Mouse (Mus musculus) v-Abl transformed pro-B cells (cell line): ENCODE measurements around the gene Gng3.

Source experiments
- in situ Hi-C, 2 experiments: fragments of 400-800 bp; cut with MboI; formaldehyde crosslinking; loops; one replicate each; pipeline ENCODE4 v1.15.1; 2025; ENCODE audit not compliant: unreplicated experiment in 2 of 2

Gene Gng3

DNA sequence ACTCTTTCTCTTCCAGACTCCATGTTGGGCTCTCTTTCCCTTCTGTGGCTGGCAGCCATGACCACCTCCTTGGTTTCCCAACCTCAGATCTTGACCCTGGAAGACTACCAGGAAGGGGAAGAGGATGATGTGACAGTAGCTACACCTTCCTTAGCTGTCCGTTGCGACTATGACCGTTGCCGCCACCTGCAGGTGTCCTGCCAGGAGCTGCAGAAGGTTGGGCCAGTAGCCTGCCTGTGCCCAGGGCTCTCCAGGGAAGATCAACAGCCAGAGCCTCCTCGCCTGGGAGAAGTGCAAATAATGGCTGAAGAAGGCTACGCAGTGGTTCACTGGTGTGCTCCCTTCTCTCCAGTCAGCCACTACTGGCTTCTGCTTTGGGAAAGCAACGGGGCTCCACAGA, 12.6 kb upstream of the Gng3 start:
- in situ Hi-C loops = loop anchor here (10.0 to 25.0 kb wide), 3 partner anchors 111 to 993 kb away; partner anchors contain the start of genes Eef1g (in 1 of the 2), Scgb2a2 (in 1 of the 2) and Tut1 (in 1 of the 2)

DNA sequence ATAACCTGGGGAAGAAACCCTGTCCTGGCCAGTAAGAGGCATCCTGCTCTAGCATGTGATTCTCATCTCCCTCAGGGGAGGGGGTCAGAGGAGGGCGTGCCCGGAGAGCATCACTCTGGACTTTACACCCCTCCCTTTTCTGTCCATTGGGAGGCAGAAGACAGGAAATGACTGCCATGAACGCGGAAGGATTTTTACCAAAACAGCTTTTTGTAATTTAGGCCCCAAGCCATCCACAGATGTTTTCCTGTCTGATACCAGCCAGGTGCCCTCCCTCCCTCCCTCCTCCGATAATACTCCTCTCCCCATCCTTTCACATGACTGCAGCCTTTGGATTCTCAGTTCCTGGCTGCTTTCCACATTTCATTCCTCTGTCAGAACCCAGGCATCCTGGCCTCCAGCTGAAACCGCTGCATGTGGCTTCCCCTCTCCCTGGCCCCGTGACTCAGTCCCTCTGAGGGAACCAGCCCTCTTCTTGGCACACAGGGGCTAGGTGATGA, 11.5 kb upstream of the Gng3 start, which contains the start of gene Lrrn4cl:
Gene Lrrn4cl (plus strand): TSS at position 367 of the 500 bp plus-strand sequence.
- in situ Hi-C loops = loop anchor here (10.0 to 25.0 kb wide), 3 partner anchors 112 to 994 kb away; partner anchors contain the start of genes Eef1g (in 1 of the 2), Scgb2a2 (in 1 of the 2) and Tut1 (in 1 of the 2)

DNA sequence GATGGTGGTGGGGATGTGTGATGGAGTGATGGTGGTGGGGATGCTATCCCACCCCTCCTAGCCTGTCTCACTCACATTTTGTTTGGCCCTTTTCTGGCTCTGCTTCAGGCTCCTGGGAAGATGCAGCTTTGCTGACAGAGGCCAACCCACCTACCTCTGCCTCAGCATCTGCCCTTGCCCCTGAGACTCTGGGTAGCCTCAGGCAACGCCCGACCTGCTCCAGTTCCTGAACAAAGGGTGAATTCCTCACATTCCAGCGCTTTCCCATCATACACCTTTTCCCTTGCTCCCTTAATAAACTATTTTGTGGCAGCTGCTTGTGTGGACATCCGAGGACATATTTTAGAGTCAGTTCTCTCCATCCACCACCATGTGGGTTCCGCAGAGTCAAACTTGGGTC, 9.4 kb upstream of the Gng3 start:
- in situ Hi-C loops = loop anchor here (10.0 to 25.0 kb wide), 5 partner anchors 261 to 1339 kb away; partner anchors contain the start of genes Fads1 (in 1 of the 2), Scgb2a2 (in 1 of the 2) and Slc22a8 (in 1 of the 2)

DNA sequence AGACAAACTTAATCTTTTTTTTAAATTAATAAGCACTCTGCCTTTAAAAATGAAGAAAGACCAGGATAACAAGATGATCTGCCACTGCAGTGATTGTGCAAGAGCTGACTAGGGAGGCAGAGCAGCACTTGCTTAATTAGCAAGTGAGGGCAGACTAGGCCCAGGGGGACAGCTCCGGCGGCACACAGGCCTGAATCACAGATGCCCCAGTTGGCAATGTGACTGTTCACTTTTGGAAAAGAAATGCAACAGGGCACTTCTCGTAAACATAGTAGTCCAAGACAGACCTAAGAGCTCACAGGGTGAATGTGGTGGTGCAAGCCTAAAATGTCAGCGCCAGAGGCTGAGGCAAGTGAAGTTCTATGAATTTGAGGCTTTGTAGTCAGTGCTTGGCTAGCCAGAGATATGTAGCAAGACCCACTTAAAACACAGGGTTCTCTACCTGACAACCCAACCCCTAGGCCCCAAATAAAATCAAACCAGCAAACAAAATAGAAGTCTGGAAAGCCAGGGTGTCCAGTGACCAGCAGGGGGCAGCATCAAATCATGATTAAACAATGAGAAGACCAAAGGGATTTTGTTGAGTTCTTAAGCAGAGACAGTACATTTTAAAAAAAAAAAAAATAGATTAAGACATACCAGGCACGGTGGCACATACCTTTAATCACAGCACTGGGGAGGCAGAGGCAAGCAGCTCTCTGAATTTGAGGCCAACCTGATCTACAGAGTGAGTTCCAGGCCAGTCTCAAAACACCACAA, 5.6 kb upstream of the Gng3 start:
- in situ Hi-C loops = loop anchor here (10.0 to 25.0 kb wide), 5 partner anchors 257 to 1343 kb away; partner anchors contain the start of genes Fads1 (in 1 of the 2), Scgb2a2 (in 1 of the 2) and Slc22a8 (in 1 of the 2)

DNA sequence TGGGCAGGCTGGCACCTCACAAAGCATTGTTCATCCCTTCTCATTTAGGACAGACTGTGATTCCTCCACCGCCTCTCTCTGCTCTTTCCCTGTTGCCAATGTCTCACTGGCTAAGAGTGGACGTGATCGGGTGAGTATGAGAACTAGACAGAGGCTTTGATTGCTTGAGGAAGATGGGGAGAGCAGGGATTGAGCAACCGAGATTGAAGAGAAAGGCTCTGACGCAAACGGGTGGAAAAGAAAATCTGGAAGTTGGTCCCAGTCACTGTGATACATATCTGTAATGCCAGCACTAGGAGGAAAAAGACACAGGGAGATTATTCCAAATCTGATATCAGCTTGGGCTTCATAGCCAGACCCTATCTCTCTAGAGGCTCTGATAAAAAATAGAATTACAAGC, 4.0 kb upstream of the Gng3 start:
- in situ Hi-C loops = loop anchor here (10.0 to 25.0 kb wide), 5 partner anchors 256 to 1344 kb away; partner anchors contain the start of genes Fads1 (in 1 of the 2), Scgb2a2 (in 1 of the 2) and Slc22a8 (in 1 of the 2)

DNA sequence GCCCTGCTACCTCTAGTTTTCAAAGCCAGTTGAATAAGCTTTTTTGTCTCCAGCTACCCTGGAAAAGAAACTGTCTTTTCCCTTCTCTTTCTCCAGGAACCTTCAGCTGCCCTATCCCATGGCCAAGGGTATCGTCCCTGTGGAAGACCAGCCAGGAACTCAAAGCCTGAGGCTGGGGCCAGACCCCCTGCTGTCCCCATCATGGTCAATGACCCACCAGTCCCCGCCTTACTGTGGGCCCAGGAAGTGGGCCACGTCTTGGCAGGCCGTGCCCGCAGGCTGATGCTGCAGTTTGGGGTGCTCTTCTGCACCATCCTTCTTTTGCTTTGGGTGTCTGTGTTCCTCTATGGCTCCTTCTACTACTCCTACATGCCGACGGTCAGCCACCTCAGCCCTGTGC, 2.0 kb upstream of the Gng3 start:
- in situ Hi-C loops = loop anchor here (10.0 to 25.0 kb wide), 5 partner anchors 254 to 1346 kb away; partner anchors contain the start of genes Fads1 (in 1 of the 2), Scgb2a2 (in 1 of the 2) and Slc22a8 (in 1 of the 2)

DNA sequence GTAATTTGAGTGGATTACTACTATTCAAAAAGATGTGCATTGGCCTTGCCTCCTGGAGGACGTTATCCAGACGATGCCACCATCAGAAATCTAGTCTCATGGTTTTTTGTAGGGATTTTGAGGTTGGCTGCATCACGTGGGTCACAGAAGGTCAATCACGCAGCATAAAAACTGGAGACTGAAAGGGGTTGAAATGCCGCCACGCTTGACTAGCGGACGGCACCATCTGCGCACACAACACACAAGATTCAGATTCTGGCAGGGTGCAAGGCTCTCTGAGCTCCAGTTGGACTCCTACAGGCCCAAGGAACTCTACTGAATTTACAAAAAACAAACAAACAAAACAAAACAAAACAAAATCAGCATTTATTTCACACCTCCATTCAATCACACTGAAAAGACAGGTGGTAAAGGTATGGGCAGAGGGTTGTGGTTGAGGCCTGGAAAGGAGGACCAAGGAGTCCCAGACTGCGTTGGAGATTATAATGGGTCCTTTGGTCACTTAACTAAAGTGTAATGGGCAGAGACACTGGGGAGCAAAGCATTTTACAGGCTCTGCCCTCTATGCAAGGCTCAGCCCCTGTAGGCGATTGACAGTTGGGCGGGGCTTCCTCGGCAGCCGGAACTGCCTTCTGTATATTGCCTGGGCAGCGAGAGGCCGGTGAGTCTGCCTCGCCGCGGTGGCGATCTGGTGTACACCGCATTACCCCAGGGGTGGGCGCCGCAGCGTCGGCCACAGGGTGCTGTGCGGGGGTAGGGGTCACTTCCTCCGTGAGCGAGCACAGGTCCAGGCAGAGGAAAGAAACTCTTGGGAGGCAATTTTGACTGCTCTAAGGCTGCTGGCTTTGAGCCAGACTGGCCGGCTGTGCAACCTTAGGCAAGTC, 1.2 kb upstream of the Gng3 start:
- in situ Hi-C loops = loop anchor here (10.0 to 25.0 kb wide), 5 partner anchors 253 to 1347 kb away; partner anchors contain the start of genes Fads1 (in 1 of the 2), Scgb2a2 (in 1 of the 2) and Slc22a8 (in 1 of the 2)

DNA sequence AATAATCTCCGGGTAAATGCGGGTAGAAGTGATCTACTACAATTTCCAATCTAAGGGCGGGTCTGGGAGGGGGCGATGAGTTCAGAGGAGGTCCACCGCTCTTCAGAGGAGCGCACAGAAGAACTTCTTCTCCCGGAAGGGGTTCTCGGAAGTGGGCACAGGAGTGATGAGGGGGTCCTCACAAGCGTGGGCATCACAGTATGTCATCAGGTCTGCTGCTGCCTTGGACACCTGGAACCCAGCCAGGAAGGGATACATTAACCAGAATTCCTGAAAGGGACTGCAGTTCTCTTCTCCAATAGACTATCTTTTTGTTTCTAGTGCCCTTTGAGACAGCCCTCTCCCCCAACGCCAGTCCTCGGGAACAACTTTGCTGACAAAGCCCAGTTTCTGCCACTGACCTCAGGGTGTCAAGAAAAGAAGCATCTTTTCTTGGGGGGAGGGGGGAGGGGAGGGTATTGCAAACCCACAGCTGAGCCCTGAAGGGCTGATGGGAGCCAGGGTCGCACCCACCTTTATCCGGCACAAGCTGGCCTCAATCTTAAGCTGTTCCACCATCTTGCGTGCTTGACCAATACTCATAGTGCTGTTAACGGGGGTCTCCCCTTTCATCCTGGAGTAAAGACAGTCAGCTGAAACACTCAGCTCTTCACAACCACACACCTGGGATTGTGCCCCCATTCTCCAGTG, 808 bp downstream of the Gng3 start:
- in situ Hi-C loops = loop anchor here (25.0 kb wide), 3 partner anchors 251 to 1349 kb away; partner anchors contain the start of genes Fads1 (in 1 of the 2) and Slc22a8 (in 1 of the 2)

DNA sequence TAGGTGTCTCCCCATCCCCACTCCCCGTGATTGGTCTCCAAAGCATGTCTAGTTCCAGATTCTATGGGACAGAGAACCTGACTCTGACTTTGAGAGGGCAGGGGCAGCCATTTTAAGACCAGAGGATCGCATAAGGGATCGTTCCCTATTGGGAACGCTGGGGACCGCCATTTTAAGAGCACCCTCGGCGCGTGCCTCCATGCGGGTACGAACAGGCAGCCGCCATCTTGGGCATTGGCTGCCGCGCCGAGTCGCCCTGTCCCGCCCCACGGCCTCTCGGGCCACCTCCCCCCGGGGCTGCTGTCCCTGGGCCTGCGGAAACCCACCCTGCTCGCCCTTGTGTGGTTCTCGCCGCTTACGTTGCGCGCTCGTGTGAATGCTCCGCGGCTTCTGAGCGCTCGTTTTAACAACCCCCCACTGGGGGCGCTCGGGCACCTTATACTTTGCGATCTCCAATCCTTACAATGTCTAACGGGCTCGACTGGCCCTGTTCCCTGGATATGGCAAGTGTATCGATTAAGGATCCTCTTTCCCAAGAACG, 1.7 kb downstream of the Gng3 start, which contains the start of gene Bscl2:
Gene Bscl2 (plus strand): TSS at position 217 of the 541 bp plus-strand sequence.
- in situ Hi-C loops = loop anchor here (25.0 kb wide), 3 partner anchors 250 to 1350 kb away; partner anchors contain the start of genes Fads1 (in 1 of the 2) and Slc22a8 (in 1 of the 2)

DNA sequence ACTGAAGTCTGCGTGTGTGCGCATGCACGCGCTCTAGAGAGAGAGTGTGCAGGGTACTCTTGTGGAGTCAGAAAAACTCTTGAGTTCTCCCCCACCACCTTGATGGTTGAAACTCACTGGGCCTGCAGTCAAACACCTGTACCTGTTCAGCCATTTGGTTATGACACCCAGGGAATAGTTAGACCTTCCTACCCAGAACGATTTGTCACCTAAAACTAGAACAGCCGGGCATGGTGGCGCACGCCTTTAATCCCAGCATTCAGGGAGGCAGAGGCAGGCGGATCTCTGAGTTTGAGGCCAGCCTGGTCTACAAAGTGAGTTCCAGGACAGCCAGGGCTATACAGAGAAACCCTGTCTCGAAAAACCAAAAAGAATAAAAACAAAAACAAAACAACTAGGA, 2.7 kb downstream of the Gng3 start:
- in situ Hi-C loops = loop anchor here (25.0 kb wide), 3 partner anchors 249 to 1351 kb away; partner anchors contain the start of genes Fads1 (in 1 of the 2) and Slc22a8 (in 1 of the 2)

DNA sequence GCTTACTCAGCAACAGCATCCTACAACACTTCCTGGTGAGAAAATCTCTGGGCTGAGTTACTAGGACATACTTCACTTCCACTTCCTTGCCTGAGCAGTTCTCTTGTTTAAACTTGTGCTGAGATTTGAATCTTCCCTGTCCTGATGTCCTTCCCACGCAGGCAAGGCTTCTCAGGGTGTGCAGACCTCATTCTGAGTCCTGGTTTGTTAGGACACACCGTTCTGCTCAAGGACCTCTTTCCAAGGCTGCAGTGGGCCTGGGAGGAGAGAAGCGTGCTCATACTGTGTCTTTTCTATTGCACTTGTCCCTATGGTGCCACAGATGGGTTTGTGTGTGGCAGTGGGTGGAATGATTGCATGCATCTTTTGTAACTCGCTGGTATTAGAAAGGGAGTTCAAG, 6.0 kb downstream of the Gng3 start:
- in situ Hi-C loops = loop anchor here (25.0 kb wide), 3 partner anchors 246 to 1354 kb away; partner anchors contain the start of genes Fads1 (in 1 of the 2) and Slc22a8 (in 1 of the 2)

DNA sequence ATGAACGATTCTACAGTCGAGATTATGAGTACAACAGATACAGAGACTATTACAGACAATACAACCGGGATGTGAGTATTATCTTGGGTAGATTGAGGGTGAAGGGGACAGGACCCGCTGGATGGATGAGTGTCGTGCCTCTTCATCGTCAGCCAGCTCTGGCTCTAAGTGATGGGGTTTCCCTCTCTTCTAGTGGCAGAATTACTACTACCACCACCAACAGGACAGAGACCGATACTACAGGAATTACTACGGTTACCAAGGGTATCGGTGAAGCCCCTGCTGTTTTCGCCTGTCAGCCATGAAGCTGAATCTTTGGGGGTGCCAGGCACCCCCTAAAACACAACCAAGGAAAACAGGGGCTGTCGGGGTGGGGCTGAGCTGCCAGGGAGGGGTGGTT, 7.7 kb downstream of the Gng3 start:
- in situ Hi-C loops = loop anchor here (25.0 kb wide), 3 partner anchors 244 to 1356 kb away; partner anchors contain the start of genes Fads1 (in 1 of the 2) and Slc22a8 (in 1 of the 2)

DNA sequence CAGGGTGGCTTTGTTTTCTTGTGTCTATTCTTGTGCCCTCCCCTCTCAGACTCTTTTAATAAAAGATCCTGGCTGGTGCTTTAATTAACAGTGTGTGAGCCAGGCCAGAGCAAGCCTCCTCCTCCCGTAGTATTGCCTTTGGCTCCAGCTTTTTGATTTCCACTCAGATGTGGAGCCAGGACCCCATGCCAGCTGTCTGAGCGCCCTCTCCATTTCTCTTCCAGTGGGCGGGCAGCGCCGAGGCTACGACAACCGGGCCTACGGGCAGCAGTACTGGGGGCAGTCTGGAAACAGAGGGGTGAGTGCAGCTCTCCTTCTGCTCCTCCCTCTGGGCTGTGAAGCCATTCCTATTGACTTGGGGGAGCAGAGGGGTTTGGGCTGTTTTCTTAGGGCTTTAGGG, 8.3 kb downstream of the Gng3 start:
- in situ Hi-C loops = loop anchor here (25.0 kb wide), 3 partner anchors 243 to 1357 kb away; partner anchors contain the start of genes Fads1 (in 1 of the 2) and Slc22a8 (in 1 of the 2)

DNA sequence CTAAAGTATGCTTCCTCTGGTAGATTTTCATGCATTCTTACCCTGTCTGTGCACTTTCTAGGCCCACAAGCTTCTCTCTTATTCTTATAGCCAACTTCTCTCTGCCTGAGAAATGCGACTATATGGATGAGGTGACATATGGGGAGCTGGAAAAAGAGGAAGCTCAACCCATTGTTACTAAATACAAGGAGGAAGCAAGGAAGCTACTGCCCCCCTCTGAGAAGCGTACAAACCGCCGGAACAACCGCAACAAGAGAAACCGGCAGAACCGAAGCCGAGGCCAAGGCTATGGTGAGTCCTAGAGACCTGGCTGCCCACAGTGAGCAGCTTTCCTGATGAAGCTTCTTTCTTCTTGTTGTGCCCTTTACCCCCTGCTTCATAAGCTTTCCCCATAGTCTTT, 9.3 kb downstream of the Gng3 start, which contains the start of gene AC129217.1:
Gene AC129217.1 (plus strand): TSS at position 114 of the 400 bp plus-strand sequence.
- in situ Hi-C loops = loop anchor here (10.0 to 25.0 kb wide), 4 partner anchors 115 to 1358 kb away; partner anchors contain the start of genes Fads1 (in 1 of the 2) and Slc22a8 (in 1 of the 2)

DNA sequence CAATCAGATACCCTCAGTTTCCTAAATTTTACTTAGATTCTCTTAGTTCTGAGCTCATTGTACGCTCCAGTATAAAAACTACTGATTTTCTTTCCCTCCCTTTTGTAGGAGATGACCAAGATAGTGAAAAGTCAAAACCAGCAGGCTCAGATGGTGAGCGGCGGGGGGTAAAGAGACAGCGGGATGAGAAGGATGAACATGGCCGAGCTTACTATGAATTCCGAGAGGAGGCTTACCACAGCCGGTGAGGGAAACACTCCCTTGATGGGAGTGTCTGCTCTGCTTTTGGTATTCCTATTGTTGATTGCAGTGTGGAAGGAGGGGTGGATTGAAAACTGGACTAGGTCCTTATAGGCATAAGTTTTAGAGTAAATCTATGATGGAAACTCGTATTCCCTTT, 16.3 kb downstream of the Gng3 start:
- in situ Hi-C loops = loop anchor here in 1 of 2 experiments (10.0 kb wide), 1 partner anchor 108 kb away; no protein-coding TSS in a partner anchor

DNA sequence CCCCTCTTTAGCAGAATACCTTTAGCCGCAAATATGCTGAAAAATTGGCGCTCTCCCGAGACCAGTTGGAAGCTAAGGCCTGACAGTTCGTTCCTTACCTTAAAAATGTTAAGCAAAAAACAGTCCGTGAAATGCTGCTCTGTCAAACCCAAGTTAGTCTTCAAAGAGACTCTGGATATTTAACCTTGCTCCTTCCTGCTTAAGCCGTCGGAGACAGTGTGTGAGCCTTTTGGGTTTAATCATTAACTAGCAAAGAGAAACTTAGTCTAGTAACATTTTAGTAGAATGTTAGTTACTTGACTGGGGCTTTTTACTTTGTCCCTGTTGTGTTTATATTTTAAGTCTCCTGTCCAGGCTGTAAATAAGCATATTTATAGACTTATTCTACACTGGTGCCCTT, 17.8 kb downstream of the Gng3 start:
- in situ Hi-C loops = loop anchor here in 1 of 2 experiments (10.0 kb wide), 1 partner anchor 106 kb away; no protein-coding TSS in a partner anchor

DNA sequence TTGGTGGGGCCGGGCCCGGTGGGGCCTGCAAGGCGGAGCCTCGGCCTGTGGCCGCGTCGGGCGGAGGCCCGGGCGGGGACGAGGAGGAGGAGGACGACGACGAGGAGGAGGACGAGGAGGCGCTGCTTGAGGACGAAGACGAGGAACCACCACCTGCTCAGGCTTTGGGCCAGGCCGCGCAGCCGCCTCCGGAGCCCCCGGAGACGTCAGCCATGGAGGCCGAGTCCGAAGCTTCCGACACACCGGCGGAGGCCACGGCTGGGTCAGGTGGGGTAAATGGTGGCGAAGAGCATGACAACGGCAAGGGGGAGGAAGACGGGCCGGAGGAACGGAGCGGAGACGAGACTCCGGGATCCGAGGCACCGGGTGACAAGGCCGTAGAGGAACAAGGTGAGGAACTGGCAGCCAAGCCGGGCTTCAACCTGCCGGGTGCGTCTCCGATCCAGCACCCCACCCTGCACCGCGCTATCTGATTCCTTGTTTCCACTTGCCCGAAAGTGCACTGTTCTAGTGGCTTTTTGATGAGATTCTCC, 18.5 kb downstream of the Gng3 start:
- in situ Hi-C loops = loop anchor here in 1 of 2 experiments (10.0 kb wide), 1 partner anchor 106 kb away; no protein-coding TSS in a partner anchor
